Mouse (Mus musculus): ENCODE data around the gene Grin3b.
A peak's percentile ranks its signal among the peaks of the same experiment; 100 is the strongest.

Grin3b gene

GRCm38 (mm10) chr10:79970415-79971182 is at the start of gene Grin3b:
TSS of gene Grin3b (plus strand) at chr10:79970715.
- DNase-seq = no peak

GRCm38 (mm10) chr10:79920958-79921535 is 49.5 kb upstream of the Grin3b start, which contains the start of gene R3hdm4:
TSS of gene R3hdm4 (minus strand) at chr10:79921208.
- no peak for DNase-seq

DNA sequence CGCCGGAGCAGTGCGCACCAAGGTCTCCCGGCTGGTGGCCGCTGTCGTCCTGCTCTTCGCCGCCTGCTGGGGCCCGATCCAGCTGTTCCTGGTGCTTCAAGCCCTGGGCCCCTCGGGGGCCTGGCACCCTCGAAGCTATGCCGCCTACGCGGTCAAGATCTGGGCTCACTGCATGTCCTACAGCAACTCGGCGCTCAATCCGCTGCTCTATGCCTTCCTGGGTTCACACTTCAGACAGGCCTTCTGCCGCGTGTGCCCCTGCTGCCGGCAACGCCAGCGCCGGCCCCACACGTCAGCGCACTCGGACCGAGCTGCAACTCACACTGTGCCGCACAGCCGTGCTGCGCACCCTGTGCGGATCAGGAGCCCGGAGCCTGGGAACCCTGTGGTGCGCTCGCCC is 48.9 kb upstream of the Grin3b start:
- no peak for DNase-seq

GRCm38 (mm10) chr10:79924998-79925784 is 45.3 kb upstream of the Grin3b start:
- DNase-seq = peak; percentile 80 to 82

DNA sequence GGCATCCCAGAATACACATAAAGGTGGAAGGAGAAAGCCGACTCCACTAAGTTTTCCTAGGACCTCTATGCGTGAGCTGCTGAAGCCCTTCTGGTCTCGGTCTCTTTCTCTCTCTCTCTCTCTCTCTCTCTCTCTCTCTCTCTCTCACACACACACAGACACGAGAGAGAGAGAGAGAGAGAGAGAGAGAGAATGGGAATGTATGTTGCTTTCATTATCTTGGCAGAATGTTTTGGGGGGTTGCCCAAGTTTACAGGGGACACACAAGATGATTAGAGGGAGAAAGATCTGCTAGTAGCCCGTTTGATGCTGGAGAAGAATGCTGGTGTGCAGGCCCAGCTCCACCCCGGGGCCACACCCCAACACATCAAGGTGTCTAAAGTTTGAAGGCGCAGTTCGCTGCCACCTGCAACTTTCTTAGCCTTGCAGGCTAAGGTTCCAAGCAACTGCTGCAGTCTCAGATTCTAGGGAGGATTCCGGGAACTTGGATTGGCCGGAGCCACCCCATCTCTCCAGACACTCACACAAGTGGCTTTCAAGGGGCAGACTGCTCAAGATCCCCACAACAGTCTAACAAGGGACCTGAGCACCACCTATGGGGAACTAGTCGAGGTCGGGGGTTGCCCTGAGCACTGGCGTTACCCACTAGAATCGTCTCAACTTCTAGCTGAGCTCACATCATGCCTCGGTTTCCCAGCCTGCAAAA is 44.6 kb upstream of the Grin3b start:
- no peak for DNase-seq

- DNase-seq = peak; percentile 79 to 85
Observed at GRCm38 (mm10) chr10:79926491-79927323, 43.8 kb upstream of the Grin3b start, which contains the start of gene Arid3a. TSS of gene Arid3a (plus strand) at chr10:79927043.

DNA sequence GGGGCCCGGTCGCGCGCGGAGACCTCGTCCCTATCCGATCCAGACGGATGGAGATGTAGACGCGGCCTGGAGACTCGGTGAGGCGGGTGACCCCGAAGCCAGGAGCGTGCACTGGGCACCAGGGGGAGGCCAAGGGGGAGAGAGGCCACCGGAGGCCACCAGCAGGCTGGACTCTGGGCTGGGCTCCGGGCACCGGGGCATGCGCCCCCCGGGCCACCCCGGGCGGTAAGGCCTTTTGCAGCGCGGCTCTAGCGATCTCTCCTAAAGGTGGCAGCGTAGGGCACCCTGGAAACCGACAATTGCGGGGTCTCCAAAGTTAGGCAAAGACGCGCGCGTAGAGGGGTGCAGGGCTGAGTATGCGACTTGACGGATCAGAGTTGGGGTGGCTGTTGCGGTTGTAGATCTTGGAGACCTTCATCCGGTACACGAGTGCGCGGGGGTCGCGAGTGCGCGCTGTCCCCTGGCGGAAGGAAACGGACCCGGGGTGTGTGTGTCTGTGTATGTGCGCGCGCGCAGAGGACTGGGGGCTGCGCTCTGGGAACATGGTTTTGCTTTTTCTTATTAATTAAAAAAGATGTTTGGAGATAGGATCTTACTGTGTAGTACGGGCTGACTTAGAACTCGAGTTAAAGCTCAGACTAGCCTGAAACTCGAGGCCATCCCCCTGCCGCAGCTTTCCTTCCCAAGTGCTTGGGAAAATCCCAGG is 43.0 kb upstream of the Grin3b start:
- peak; percentile 75 to 82 for DNase-seq

DNA sequence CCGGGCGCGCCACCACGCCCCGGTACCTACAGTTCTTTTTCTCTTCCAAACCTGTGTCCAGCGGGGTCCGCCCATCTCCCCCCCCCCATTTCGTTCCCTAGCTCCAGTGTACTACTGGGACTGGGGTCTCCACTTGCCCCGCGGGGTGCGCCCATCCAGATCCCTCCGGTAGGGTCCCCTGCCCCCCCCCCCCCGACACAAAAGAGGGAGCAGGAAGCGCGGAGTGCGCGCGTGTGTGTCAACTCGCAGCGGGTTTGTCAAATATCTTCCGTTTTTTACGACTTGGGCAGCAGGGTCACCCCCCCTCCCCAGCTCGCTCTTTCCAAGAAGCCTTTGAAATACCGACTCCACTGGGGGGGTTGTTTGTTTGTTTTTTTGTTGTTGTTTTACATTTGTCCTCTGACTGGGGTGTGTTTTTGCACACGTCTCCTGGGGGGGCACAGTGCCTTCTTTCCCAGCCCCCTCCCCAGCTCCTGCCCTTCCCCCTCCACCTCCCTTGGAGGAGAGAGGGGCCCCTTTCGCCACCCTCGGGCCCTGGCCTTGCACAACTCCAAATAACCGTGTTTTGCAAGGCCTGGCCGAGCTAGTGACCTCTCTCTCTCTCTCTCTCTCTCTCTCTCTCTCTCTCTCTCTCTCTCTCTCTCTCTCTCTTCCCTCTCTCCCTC is 42.4 kb upstream of the Grin3b start:
- DNase-seq = no peak

GRCm38 (mm10) chr10:79928907-79929701 is 41.4 kb upstream of the Grin3b start:
- DNase-seq = no peak

DNA sequence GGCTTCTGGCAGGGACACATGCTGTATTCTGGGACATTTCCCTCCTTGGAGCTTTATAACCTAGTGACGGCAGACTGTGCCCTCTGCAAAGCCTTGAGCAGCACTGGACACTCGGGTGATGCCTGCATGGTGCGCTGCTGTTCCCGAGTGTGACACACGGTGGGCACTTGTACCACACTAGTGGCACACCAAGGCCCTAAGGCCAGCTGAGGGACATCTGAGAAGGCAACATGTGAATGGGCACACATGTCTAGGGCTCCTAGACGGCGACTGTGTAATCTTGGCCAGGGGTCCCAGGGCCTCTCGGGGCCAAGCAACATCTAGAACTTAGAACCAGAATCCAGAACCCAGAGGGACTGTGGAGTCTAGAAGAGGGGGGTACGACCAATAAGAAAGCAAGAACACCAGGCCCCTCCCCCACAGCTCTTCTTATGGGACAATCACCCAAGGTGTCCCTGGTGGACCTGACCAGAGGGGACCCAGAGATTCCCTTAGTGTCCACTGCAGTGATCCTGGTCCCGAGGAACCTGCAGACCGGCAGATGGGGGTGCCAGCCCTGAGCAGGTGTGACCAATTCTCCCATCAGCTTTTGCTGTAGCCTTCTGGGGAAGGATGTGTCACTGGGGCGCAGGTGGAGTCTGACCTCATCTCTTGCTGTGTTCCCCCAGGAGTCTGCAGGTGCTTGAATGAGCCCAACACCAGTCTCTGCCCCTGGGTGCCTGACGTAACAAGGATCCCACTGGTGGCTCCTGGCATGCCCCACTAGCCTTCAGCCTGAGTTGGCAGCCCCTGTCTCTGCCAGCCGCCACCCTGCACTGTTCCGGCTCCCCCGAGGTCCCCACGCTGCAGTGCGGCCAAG is 40.3 kb upstream of the Grin3b start:
- DNase-seq = no peak

- no peak for DNase-seq
Observed at GRCm38 (mm10) chr10:79930826-79931186, 39.7 kb upstream of the Grin3b start.

DNA sequence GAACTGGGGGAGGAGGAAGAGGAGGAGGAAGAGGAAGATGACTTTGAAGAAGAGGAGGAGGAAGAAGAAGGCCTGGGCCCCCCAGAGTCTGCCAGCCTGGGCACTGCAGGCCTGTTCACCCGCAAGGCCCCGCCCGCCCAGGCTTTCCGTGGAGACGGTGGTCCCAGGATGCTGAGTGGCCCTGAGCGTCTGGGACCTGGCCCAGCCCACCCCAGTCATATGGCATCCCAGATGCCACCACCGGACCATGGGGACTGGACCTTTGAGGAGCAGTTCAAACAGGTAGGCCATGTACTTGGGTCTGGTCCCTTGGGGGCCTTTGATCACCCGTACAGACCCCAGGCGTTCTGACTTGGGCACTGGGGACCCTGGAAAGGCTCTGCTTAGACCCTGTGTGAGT is 38.7 kb upstream of the Grin3b start:
- DNase-seq = no peak

DNA sequence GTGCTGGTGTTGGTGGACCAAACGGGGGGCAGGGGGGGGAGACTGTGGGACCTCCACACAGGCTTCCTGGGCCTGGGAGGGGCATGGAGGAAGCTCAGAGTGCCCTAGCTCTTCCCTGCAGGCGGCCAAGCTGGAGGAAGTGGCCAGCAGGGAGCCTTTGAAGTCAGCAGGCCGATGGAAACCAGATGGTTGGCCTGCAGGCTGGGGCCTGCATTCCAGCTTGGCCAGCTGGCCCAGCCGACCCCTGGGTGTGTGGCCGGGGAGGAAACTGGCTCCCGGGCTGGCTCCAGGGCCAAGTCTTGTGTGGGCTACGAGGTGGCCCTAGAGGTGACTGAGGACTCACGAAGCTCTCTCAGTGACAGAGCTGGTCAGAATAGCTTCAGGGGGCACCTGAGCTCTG is 37.8 kb upstream of the Grin3b start:
- DNase-seq = no peak

GRCm38 (mm10) chr10:79933145-79933679 is 37.3 kb upstream of the Grin3b start:
- no peak for DNase-seq

DNA sequence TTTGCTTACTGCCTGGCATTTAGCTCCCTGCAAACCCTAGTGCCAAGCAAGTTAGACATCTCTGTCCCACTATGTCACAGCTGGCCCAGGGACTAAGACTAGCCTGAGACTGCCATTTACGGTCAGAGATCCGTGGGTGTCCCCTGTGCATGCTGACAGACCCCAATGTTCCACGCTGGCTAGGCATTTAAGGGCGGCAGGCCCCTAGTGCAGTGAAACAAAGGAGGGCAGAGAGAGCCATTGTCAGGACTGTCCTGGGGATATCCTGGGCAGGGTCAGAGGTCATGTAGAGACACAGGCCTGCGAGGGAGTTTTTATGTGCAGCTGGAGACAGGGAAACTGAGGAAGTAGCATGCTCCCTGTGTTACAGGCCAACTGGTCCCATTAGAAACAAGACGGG is 36.7 kb upstream of the Grin3b start:
- DNase-seq = no peak

DNA sequence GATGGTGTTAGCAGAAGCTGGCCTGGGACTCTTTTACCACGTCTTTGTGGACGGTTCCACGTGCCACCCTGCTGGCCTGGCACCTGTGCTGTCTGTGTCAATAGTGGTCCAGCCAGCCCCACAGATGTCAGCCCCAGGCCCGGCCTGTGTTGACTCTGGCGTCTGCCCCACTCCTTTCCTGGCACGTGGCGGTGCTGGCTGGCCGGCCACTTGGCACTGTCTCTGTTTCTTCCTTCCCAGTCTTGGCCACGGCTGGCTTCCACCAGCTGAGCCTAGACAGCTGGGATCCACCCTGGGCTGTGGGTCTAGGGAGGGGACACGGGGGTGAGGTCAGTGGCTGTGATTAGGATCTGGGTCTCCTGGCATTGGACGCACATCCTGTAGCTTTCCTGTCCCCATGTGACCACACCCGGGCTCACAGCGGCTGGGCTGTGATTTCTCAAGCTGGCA is 36.2 kb upstream of the Grin3b start:
- no peak for DNase-seq

DNA sequence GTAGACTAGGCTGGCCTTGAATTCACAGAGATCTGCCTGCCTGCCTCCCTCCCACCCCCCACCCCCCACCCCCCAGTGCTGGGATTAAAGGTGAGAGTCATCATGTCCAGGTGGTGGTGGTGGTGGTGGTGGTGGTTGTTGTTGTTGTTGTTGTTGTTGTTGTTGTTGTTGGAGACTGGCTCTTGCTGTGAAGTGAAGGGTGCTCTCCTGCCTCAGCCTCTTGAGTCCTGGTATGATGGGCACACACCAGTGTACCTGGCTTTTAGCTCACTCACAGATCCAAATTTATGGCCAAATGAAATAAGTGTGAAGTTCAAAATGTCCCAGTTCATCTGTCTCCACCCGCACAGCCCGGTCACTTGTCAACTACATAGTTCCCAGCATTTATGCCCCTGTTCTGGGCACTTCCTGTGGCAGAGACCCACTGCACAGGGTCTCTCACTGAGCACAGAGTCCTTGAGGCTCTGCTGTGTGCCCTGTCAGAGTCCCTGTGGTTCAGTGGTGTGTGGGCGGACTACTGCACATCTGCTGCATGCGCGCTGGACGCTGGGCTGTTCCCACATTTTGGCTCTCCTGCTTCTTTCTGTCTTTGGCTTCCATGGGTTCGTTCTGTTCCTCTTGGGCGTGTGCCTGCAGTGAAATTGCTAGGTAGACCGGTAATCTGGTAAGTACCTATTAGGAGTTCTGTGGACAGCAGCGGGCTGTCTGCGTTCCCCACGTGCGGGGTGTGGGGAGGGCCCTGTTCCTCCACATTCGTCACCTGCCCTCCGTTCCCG is 35.5 kb upstream of the Grin3b start:
- no peak for DNase-seq
